Mouse (Mus musculus) intestine, embryonic 14.5 days (tissue): Measurements from ENCODE around the gene Aldh1a3. TPM values are rescaled to one million over a fixed set of nuclear protein-coding genes. Genes with fewer than 3 reads are reported as not detected.

ENCODE experiments used
- ATAC-seq: fragments of 200-750 bp; cut with Nextera tagmentation; replicated peaks from 2 replicates; pipeline ENCODE4 v1.8.0; 2017; ENCODE audit warnings: low read depth, moderate number of reproducible peaks, moderate TSS enrichment, moderate library complexity; ENCODE audit not compliant: low FRiP score, low TSS enrichment
- DNase-seq: peaks from one replicate; pipeline ENCODE4 v3.0.0-alpha.2; 2018; ENCODE audit warnings: low spot score
- H3K27ac ChIP-seq: fragments of 300-500 bp; sonication (generic); 2 replicates; pipeline ENCODE4 v1.5.1; 2014; ENCODE audit warnings: low read depth, mild to moderate bottlenecking, control low read depth
- H3K27me3 ChIP-seq: fragments of 300-500 bp; sonication (generic); replicated peaks from 2 replicates; pipeline ENCODE4 v1.6.1; 2014; ENCODE audit warnings: low read length, control low read depth; ENCODE audit not compliant: control insufficient read depth, insufficient read depth
- H3K36me3 ChIP-seq: fragments of 300-500 bp; sonication (generic); 2 replicates; pipeline ENCODE4 v1.6.1; 2014; ENCODE audit warnings: low read length, control low read depth; ENCODE audit not compliant: control insufficient read depth, insufficient read depth
- H3K4me1 ChIP-seq: fragments of 300-500 bp; sonication (generic); replicated peaks from 2 replicates; pipeline ENCODE4 v1.6.1; 2014; ENCODE audit warnings: low read length, control low read depth, mixed read lengths; ENCODE audit not compliant: control insufficient read depth, insufficient read depth
- H3K4me2 ChIP-seq: fragments of 300-500 bp; sonication (generic); 2 replicates; pipeline ENCODE4 v1.6.1; 2014; ENCODE audit warnings: low read length
- H3K4me3 ChIP-seq: fragments of 300-500 bp; sonication (generic); 2 replicates; pipeline ENCODE4 v1.5.1; 2014; ENCODE audit warnings: low read depth, low read length, control low read depth, mixed read lengths
- H3K9ac ChIP-seq: fragments of 300-500 bp; sonication (generic); 2 replicates; pipeline ENCODE4 v1.6.1; 2014; ENCODE audit warnings: mild to moderate bottlenecking, low read length
- H3K9me3 ChIP-seq: fragments of 300-500 bp; sonication (generic); 2 replicates; pipeline ENCODE4 v1.6.1; 2016; ENCODE audit warnings: low read length, control low read depth; ENCODE audit not compliant: control insufficient read depth
- WGBS: fragments of 180-500 bp; shearing (Covaris S2); extraction: QIAGEN DNeasy Blood & Tissue Kit; methylation state at CpG from one replicate; pipeline ENCODE4 v1.1.7; 2014; 5-methylcytosine and 5-hydroxymethylcytosine counted together
- polyA plus RNA-seq: library from polyadenylated mRNA; unstranded; fragments of >200 nt; fragmentation: Nextera tagmentation; extraction: Ambion mirVana; gene quantifications from 2 replicates; pipeline ENCODE4 v1.2.1, GENCODE M21; 2014

Gene Aldh1a3
- polyA plus RNA-seq, 1 experiment from 2014 or later, result 8.5 TPM

- H3K27ac ChIP-seq, result peak overlapping the region; percentile 66; the same call in 1 of the 2 replicates
- peaks cover 14% of the 10 kb centered on the region; the same call in 1 of the 2 replicates for H3K4me1 ChIP-seq
- peak; percentile 14; the same call in 1 of the 2 replicates for ATAC-seq
- H3K4me3 ChIP-seq, result peak overlapping the region; percentile 71
- H3K9me3 ChIP-seq, result no peaks in the 10 kb centered on the region
- peak overlapping the region; percentile 89 for H3K9ac ChIP-seq
- no peak for DNase-seq
- peak overlapping the region; percentile 92 for H3K4me2 ChIP-seq
- WGBS, result 2% methylated on average over 13 of the region's 13 CpGs
- no peaks in the 10 kb centered on the region for H3K27me3 ChIP-seq
- no peaks in the 10 kb centered on the region for H3K36me3 ChIP-seq
Measured at GRCm38 (mm10) chr7:66387419-66387812, 39.9 kb downstream of the Aldh1a3 start.

DNA sequence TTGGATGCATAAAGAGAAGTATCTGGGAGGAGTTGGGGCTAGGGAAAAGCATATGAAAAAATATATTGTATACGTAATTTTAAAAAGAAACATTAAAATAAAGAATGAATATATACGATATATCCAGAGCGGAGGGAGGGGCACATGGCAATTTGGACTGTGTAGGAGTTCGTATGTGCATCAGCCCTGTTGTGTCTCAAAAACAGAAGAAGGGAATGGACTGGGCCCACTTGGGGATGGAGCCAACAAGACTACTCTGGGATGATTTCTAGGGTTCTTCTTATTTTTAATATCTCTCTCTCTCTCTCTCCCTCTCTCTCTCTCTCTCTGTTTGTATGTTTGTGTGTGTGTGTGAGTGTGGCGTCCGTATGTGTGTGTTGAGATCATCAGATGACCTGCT is 40.9 kb downstream of the Aldh1a3 start:
- WGBS, result 95% methylated on average over 6 of the region's 6 CpGs
- Histone ChIP-seq H3K9ac (no peak overlapping the region), H3K9me3 (no peaks in the 10 kb centered on the region), H3K4me2 (no peak overlapping the region), H3K27ac (no peak overlapping the region), H3K4me1 (peaks cover 14% of the 10 kb centered on the region; the same call in 1 of the 2 replicates), H3K27me3 (no peaks in the 10 kb centered on the region), H3K36me3 (no peaks in the 10 kb centered on the region), H3K4me3 (no peak overlapping the region)
- no peak for ATAC-seq
- DNase-seq, result no peak

DNA sequence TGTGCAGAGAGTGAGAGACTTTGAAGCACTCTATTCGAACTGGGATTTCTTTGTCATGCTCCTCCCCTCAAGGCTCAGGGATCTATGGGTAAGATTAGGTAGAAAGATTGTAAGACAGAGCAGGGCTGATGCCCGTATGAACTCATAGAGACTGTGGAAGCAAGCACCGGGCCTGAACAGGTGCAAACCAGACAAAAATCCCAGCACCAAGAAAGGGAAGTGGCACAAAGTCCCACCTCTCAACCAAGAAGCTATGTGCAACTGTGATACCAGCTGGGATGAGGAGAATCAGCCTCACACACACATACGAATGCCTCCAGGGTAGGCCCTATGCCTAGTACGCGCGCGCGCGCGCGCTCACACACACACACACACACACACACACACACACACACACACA is 41.5 kb downstream of the Aldh1a3 start:
- Histone ChIP-seq H3K4me1 (peaks cover 14% of the 10 kb centered on the region; the same call in 1 of the 2 replicates), H3K9me3 (no peaks in the 10 kb centered on the region), H3K4me2 (no peak overlapping the region), H3K9ac (no peak overlapping the region), H3K4me3 (no peak overlapping the region), H3K36me3 (peaks cover 1% of the 10 kb centered on the region; the same call in 1 of the 2 replicates), H3K27ac (no peak overlapping the region), H3K27me3 (no peaks in the 10 kb centered on the region)
- DNase-seq (no peak), ATAC-seq (no peak)
- 94% methylated on average over 12 of the region's 12 CpGs for WGBS

GRCm38 (mm10) chr7:66384891-66385290 is 42.4 kb downstream of the Aldh1a3 start:
- no peak overlapping the region for H3K9ac ChIP-seq
- ATAC-seq (no peak), DNase-seq (no peak)
- H3K4me3 ChIP-seq, result no peak overlapping the region
- H3K9me3 ChIP-seq, result no peaks in the 10 kb centered on the region
- 91% methylated on average over 8 of the region's 8 CpGs for WGBS
- H3K27ac ChIP-seq, result no peak overlapping the region
- peaks cover 2% of the 10 kb centered on the region; the same call in 1 of the 2 replicates for H3K36me3 ChIP-seq
- H3K4me1 ChIP-seq, result peaks cover 14% of the 10 kb centered on the region; the same call in 1 of the 2 replicates
- H3K4me2 ChIP-seq, result no peak overlapping the region
- no peaks in the 10 kb centered on the region for H3K27me3 ChIP-seq

- Histone ChIP-seq H3K9ac (no peak overlapping the region), H3K27ac (no peak overlapping the region), H3K36me3 (peaks cover 7% of the 10 kb centered on the region; the same call in 1 of the 2 replicates), H3K9me3 (no peaks in the 10 kb centered on the region), H3K4me2 (no peak overlapping the region), H3K4me1 (peaks cover 14% of the 10 kb centered on the region; the same call in 1 of the 2 replicates), H3K4me3 (no peak overlapping the region), H3K27me3 (no peaks in the 10 kb centered on the region)
- 55% methylated on average over 5 of the region's 5 CpGs for WGBS
- ATAC-seq, result no peak
- no peak for DNase-seq
Measured at GRCm38 (mm10) chr7:66384213-66384612, 43.1 kb downstream of the Aldh1a3 start.

GRCm38 (mm10) chr7:66376560-66376959 is 50.8 kb downstream of the Aldh1a3 start:
- Histone ChIP-seq H3K4me3 (no peak overlapping the region), H3K9ac (no peak overlapping the region), H3K36me3 (peaks cover 11% of the 10 kb centered on the region; the same call in 1 of the 2 replicates), H3K4me2 (no peak overlapping the region), H3K27me3 (no peaks in the 10 kb centered on the region), H3K9me3 (no peaks in the 10 kb centered on the region), H3K4me1 (no peaks in the 10 kb centered on the region), H3K27ac (no peak overlapping the region)
- DNase-seq, result no peak
- 80% methylated on average over 10 of the region's 10 CpGs for WGBS
- ATAC-seq, result no peak

DNA sequence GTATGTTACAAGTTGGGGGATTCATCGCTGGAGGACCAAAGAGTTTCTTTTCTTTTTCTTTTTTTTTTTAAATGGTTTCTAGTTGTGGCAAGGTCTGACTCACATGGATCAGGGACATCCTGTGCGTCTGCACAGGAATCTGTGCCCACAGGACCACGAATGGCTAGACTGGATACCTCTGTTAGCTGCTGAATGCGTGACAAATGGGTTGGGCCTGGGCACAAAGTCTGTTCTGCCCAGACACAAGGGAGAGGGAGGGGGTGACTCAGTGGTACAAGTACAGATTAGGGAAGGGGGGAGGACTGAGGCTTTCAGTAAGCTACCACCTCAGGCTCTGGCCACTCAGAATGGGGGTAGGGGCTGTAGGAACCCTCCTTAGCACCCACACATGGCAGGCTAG is 51.6 kb downstream of the Aldh1a3 start:
- no peak overlapping the region for H3K9ac ChIP-seq
- H3K36me3 ChIP-seq, result peaks cover 9% of the 10 kb centered on the region; the same call in 1 of the 2 replicates
- H3K4me3 ChIP-seq, result no peak overlapping the region
- no peak overlapping the region for H3K27ac ChIP-seq
- no peak overlapping the region for H3K4me2 ChIP-seq
- H3K4me1 ChIP-seq, result peaks cover 4% of the 10 kb centered on the region; the same call in 1 of the 2 replicates
- H3K9me3 ChIP-seq, result no peaks in the 10 kb centered on the region
- ATAC-seq, result no peak
- H3K27me3 ChIP-seq, result no peaks in the 10 kb centered on the region
- WGBS, result 94% methylated on average over 4 of the region's 4 CpGs
- DNase-seq, result no peak

- H3K27ac ChIP-seq, result no peak overlapping the region
- H3K9ac ChIP-seq, result no peak overlapping the region
- H3K4me2 ChIP-seq, result no peak overlapping the region
- peaks cover 13% of the 10 kb centered on the region for H3K4me1 ChIP-seq
- no peak for ATAC-seq
- no peaks in the 10 kb centered on the region for H3K27me3 ChIP-seq
- H3K36me3 ChIP-seq, result no peaks in the 10 kb centered on the region
- H3K9me3 ChIP-seq, result no peaks in the 10 kb centered on the region
- no peak for DNase-seq
- H3K4me3 ChIP-seq, result no peak overlapping the region
- 87% methylated on average over 3 of the region's 3 CpGs for WGBS
Measured at GRCm38 (mm10) chr7:66373391-66373790, 53.9 kb downstream of the Aldh1a3 start.

- H3K9me3 ChIP-seq, result no peaks in the 10 kb centered on the region
- H3K4me3 ChIP-seq, result no peak overlapping the region
- H3K36me3 ChIP-seq, result no peaks in the 10 kb centered on the region
- ATAC-seq (no peak), DNase-seq (no peak)
- no peak overlapping the region for H3K9ac ChIP-seq
- no peak overlapping the region for H3K4me2 ChIP-seq
- peaks cover 13% of the 10 kb centered on the region for H3K4me1 ChIP-seq
- no peak overlapping the region for H3K27ac ChIP-seq
- no peaks in the 10 kb centered on the region for H3K27me3 ChIP-seq
- 80% methylated on average over 6 of the region's 6 CpGs for WGBS
Measured at GRCm38 (mm10) chr7:66370970-66371369, 56.3 kb downstream of the Aldh1a3 start.
